Mouse (Mus musculus): Measurements from ENCODE around the gene Safb2. TPM values are rescaled to one million over a fixed set of nuclear protein-coding genes. Genes with fewer than 3 reads are reported as not detected.

Safb2 gene
- polyA plus RNA-seq, 1 experiment from 2014 or later = 76.2 TPM

DNA sequence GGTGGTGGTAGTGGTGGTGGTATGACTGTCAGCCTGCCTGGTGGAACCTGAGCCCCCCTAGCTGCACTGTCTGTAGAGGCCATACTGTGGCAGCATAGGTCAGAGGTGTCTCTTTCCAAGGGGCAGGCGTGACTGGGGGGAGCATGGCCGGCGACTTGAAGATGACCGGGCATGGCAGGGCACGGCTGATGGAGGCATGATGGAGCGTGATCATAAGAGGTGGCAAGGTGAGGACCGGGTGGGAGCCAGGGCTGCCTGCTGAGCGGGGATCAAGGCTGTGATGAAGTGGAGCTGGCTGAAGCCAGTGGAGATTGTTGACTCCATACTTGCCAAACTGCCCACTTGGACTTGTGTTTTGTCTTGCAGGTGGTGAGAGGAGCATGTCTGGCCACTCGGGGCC, 21.0 kb upstream of the Safb2 start:
- WGBS = 94% methylated on average over 9 of the region's 9 CpGs
- no peaks in the 10 kb centered on the region for H3K9me3 ChIP-seq
- no peak for ATAC-seq (ENCODE audit: low FRiP score)
- H3K27ac ChIP-seq = no peak overlapping the region
- peaks cover 22% of the 10 kb centered on the region for H3K4me1 ChIP-seq (replicated peaks)
- H3K36me3 ChIP-seq = peaks cover 75% of the 10 kb centered on the region
- H3K27me3 ChIP-seq = no peaks in the 10 kb centered on the region
- H3K9ac ChIP-seq = no peak overlapping the region
- no peak overlapping the region for H3K4me2 ChIP-seq
- no peak overlapping the region for H3K4me3 ChIP-seq

DNA sequence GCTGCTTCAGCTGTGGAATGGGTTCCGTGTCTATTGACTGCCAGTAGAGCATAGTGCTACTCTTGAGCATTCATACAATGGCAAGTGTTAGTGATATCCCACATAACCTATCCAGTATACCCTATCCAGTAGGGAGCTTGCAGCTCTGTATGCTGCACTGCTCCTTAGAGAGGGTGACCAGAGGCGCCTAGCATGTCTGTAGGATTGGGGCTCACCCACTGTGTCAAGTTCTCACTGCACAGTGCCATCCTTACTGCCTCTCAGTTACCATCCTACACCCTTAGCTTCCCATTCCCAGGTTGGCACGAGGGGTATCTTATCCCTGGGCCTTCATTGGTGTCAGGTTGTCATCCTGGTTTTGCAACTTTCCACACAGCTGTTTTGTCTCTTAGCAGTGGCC, 20.0 kb upstream of the Safb2 start:
- Histone ChIP-seq H3K9ac (no peak overlapping the region), H3K36me3 (peaks cover 85% of the 10 kb centered on the region), H3K27ac (no peak overlapping the region), H3K4me3 (no peak overlapping the region), H3K9me3 (no peaks in the 10 kb centered on the region), H3K4me2 (no peak overlapping the region), H3K27me3 (no peaks in the 10 kb centered on the region), H3K4me1 (replicated peaks) (peaks cover 17% of the 10 kb centered on the region)
- ATAC-seq (ENCODE audit: low FRiP score) = no peak
- WGBS = 92% methylated on average over 3 of the region's 3 CpGs

DNA sequence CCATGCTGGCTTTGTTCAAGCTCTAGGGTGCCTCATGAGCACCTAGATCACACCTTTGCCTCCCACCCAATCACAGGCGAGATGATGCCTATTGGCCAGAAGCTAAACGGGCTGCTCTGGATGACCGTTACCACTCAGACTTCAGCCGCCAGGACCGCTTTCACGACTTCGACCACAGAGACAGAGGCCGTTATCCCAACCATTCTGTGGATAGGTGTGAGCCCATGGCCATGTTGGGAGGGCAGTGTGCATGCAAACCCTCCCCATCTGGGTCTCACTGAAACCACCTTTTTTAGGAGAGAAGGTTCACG, 19.6 kb upstream of the Safb2 start:
- H3K4me3 ChIP-seq = no peak overlapping the region
- H3K9ac ChIP-seq = no peak overlapping the region
- no peak for ATAC-seq (ENCODE audit: low FRiP score)
- H3K36me3 ChIP-seq = peaks cover 88% of the 10 kb centered on the region
- no peaks in the 10 kb centered on the region for H3K27me3 ChIP-seq
- no peaks in the 10 kb centered on the region for H3K9me3 ChIP-seq
- no peak overlapping the region for H3K27ac ChIP-seq
- no peak overlapping the region for H3K4me2 ChIP-seq
- 92% methylated on average over 9 of the region's 9 CpGs for WGBS
- H3K4me1 ChIP-seq (replicated peaks) = peaks cover 15% of the 10 kb centered on the region

DNA sequence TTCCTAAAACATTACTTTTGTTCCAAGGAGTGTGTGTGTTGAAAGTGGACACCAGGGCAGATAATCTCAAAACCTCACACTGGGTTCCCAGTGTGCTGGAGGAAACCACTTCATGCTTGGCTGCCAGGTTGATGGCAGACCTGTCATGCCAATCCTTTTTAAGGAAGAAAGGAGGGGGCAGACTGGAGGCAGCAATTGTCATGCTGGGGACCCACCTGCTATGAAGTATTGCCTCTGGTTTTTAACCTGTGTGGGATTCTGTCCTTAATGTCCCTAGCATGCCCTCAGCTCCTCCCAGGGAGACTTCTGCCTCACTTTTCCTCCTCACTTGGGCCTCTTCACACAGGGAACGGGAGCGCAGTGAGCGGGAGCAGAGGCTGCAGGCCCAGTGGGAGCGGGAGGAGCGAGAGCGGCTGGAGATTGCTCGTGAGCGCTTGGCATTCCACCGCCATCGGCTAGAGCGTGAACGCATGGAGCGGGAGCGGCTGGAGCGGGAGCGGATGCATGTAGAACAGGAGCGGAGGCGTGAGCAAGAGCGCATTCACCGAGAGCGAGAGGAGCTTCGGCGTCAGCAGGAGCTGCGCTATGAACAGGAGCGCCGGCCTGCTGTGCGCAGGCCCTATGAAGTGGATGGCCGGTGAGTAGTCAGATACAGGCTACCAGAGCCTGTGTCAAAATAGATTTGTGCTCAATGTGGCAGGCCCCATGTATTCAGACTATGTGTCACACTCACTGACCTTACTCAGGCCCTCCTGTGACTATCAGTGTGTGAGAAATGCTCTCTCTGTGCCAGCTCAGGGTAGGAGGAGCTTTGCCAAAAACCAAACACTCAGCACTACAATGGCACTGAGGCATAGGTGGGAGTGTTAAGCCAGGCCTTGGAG, 19.0 kb upstream of the Safb2 start:
- no peak for ATAC-seq (ENCODE audit: low FRiP score)
- WGBS = 95% methylated on average over 28 of the region's 28 CpGs
- peaks cover 88% of the 10 kb centered on the region for H3K36me3 ChIP-seq

DNA sequence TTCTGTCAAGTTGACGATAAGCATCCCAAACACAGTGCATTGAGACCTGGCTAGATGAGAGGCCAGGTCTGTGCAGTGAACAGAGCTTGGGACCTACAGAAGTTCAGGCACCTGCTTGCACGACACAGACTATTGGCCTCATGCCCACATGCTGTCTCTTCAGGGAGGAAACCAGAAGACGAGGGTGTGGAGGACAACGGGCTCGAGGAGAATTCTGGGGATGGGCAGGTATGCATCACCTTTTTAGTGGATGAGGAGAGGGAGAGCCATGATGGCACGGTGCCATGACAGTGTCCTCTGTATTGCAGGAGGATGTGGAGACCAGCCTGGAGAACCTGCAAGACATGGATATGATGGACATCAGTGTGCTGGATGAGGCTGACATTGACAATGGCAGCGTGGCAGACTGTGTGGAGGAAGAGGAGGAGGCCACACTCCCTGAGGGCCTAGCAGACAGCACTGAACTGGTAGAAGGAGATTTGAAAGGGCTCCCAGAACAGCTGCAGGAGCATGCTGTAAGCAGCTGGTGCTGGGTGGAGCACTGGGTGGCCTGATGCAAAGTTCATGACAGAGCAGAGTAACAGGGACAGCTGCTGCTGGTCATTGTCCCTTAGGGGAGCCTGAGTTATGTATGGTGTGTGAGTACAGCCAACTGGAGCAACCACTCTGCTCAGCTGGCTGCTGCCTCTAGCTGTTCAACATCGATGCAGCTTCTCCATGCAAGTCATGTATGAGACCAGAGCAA, 9.3 kb upstream of the Safb2 start:
- ATAC-seq (ENCODE audit: low FRiP score) = no peak
- Histone ChIP-seq H3K9ac (no peak overlapping the region), H3K9me3 (no peaks in the 10 kb centered on the region), H3K27me3 (no peaks in the 10 kb centered on the region), H3K4me3 (no peak overlapping the region), H3K27ac (no peak overlapping the region), H3K4me1 (replicated peaks) (peaks cover 25% of the 10 kb centered on the region), H3K36me3 (peaks cover 95% of the 10 kb centered on the region), H3K4me2 (no peak overlapping the region)
- 91% methylated on average over 8 of the region's 8 CpGs for WGBS

More for the DNA sequence above, 19.0 kb upstream of the Safb2 start:
- H3K27ac ChIP-seq = no peak overlapping the region
- no peak overlapping the region for H3K4me3 ChIP-seq
- H3K4me1 ChIP-seq (replicated peaks) = peaks cover 9% of the 10 kb centered on the region
- no peak overlapping the region for H3K4me2 ChIP-seq
- H3K27me3 ChIP-seq = no peaks in the 10 kb centered on the region
- no peaks in the 10 kb centered on the region for H3K9me3 ChIP-seq
- H3K9ac ChIP-seq = no peak overlapping the region

- Histone ChIP-seq H3K4me3 (no peak overlapping the region), H3K36me3 (peaks cover 98% of the 10 kb centered on the region), H3K4me2 (no peak overlapping the region), H3K27me3 (no peaks in the 10 kb centered on the region), H3K9me3 (no peaks in the 10 kb centered on the region), H3K4me1 (replicated peaks) (peaks cover 35% of the 10 kb centered on the region), H3K27ac (no peak overlapping the region), H3K9ac (no peak overlapping the region)
- no peak for ATAC-seq (ENCODE audit: low FRiP score)
These were observed 8.2 kb upstream of the Safb2 start for GRCm38 (mm10) chr17:56592553-56592952.

DNA sequence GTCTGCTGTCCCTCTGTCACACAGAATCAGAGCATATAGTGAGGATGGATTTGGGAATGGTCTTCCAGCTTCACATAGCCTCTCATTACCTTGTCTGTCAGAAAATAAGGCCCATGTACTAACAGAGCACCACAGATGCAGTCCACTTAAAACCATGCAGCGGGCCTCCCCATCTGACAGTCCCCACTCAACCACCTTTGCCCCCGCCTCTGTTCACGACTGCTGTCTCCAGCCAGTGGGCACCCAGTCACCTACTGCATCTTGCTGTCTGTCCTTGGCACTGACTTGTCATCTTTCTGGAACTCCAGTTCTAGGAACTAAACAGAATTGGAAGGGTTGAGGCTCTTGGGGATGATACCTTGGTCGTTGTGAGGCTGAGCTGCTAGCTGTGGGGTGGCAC, 4.5 kb upstream of the Safb2 start:
- 98% methylated on average over 4 of the region's 4 CpGs for WGBS
- H3K36me3 ChIP-seq = peaks cover 74% of the 10 kb centered on the region
- no peak for ATAC-seq (ENCODE audit: low FRiP score)

GRCm38 (mm10) chr17:56587773-56588172, 3.4 kb upstream of the Safb2 start:
- Histone ChIP-seq H3K9ac (peak overlapping the region; percentile 56; the same call in 1 of the 2 replicates), H3K4me3 (peak overlapping the region; percentile 85; the same call in 1 of the 2 replicates), H3K4me2 (peak overlapping the region; percentile 93), H3K36me3 (peaks cover 63% of the 10 kb centered on the region), H3K27me3 (no peaks in the 10 kb centered on the region), H3K27ac (no peak overlapping the region), H3K4me1 (replicated peaks) (peaks cover 62% of the 10 kb centered on the region), H3K9me3 (no peaks in the 10 kb centered on the region)
- 76% methylated on average over 1 of the region's 1 CpGs for WGBS
- ATAC-seq (ENCODE audit: low FRiP score) = no peak

More for the DNA sequence above, 4.5 kb upstream of the Safb2 start:
- Histone ChIP-seq H3K9me3 (no peaks in the 10 kb centered on the region), H3K9ac (peak overlapping the region; percentile 43; the same call in 1 of the 2 replicates), H3K4me2 (no peak overlapping the region), H3K27me3 (no peaks in the 10 kb centered on the region), H3K27ac (no peak overlapping the region), H3K4me1 (replicated peaks) (peaks cover 55% of the 10 kb centered on the region), H3K4me3 (no peak overlapping the region)

DNA sequence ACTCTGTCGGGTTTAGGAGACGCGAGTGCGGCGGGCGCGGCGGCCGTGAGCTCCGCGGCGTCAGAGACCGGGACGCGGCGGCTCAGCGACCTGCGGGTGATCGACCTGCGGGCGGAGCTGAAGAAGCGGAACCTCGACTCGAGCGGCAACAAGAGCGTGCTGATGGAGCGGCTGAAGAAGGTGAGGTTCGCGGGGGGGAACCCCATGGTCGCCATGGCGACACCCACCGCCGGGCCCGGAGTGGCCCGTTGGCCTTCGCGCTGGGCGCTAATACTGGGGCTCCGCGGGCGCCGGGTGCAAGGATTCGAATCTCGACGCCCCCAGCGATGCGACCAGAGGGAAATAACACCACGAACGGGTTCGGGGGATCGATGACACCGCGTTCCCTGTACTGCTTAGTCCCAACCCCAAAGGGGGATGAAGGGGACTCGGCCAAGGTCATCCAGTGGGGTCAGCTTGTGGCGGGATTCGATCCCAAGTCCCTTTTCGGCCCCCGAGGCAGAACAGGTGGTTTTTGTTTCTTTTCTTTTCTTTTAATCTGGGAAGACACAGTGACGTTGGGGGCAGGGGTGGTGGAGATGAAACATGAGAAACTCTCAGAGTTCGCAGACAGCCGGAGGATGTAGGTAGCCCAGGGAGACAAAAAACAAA, 911 bp upstream of the Safb2 start:
- Histone ChIP-seq H3K9me3 (no peaks in the 10 kb centered on the region), H3K4me3 (peak overlapping the region; percentile 85), H3K27ac (peak overlapping the region; percentile 94), H3K9ac (peak overlapping the region; percentile 93), H3K27me3 (no peaks in the 10 kb centered on the region), H3K4me1 (replicated peaks) (peaks cover 72% of the 10 kb centered on the region), H3K36me3 (peaks cover 61% of the 10 kb centered on the region), H3K4me2 (peak overlapping the region; percentile 93)
- ATAC-seq (ENCODE audit: low FRiP score) = peak; percentile 29
- under 1% methylated on average over 61 of the region's 61 CpGs for WGBS

- peaks cover 61% of the 10 kb centered on the region for H3K36me3 ChIP-seq
- WGBS = 6% methylated on average over 31 of the region's 33 CpGs
- H3K27ac ChIP-seq = peak overlapping the region; percentile 96
- peak overlapping the region; percentile 88 for H3K9ac ChIP-seq
- H3K27me3 ChIP-seq = no peaks in the 10 kb centered on the region
- H3K4me1 ChIP-seq (replicated peaks) = peaks cover 62% of the 10 kb centered on the region
- no peaks in the 10 kb centered on the region for H3K9me3 ChIP-seq
- H3K4me3 ChIP-seq = peak overlapping the region; percentile 85
- peak; percentile 0; the same call in 1 of the 2 replicates for ATAC-seq (ENCODE audit: low FRiP score)
- peak overlapping the region; percentile 97 for H3K4me2 ChIP-seq
These were observed 651 bp downstream of the Safb2 start for GRCm38 (mm10) chr17:56583611-56584256.

GRCm38 (mm10) chr17:56583071-56583470, 1.3 kb downstream of the Safb2 start:
- peak overlapping the region; percentile 88 for H3K9ac ChIP-seq
- peak overlapping the region; percentile 97 for H3K4me2 ChIP-seq
- WGBS = 81% methylated on average over 1 of the region's 1 CpGs
- H3K27ac ChIP-seq = 0 out of 2 replicates have a peak overlapping the region, but pooled peaks have one; percentile 96
- peaks cover 62% of the 10 kb centered on the region for H3K36me3 ChIP-seq
- peak overlapping the region; percentile 85 for H3K4me3 ChIP-seq
- no peaks in the 10 kb centered on the region for H3K27me3 ChIP-seq
- peaks cover 56% of the 10 kb centered on the region for H3K4me1 ChIP-seq (replicated peaks)
- H3K9me3 ChIP-seq = no peaks in the 10 kb centered on the region
- no peak for ATAC-seq (ENCODE audit: low FRiP score)

- Histone ChIP-seq H3K27ac (no peak overlapping the region), H3K27me3 (no peaks in the 10 kb centered on the region), H3K4me3 (no peak overlapping the region), H3K9ac (no peak overlapping the region), H3K4me1 (replicated peaks) (peaks cover 10% of the 10 kb centered on the region), H3K36me3 (peaks cover 94% of the 10 kb centered on the region), H3K4me2 (no peak overlapping the region), H3K9me3 (no peaks in the 10 kb centered on the region)
- ATAC-seq (ENCODE audit: low FRiP score) = no peak
- WGBS = 88% methylated on average over 3 of the region's 3 CpGs
These were observed 11.4 kb downstream of the Safb2 start for GRCm38 (mm10) chr17:56572939-56573338.

Measured in hindbrain, embryonic 13.5 days (tissue).